Mouse (Mus musculus) small intestine, adult 2 months (tissue): ENCODE results near the gene 1810037I17Rik. TPM values are rescaled to one million over a fixed set of nuclear protein-coding genes. Genes with fewer than 3 reads are reported as not detected.

Experiments used
- H3K27ac ChIP-seq: fragments of 200-500 bp; 2 replicates; pipeline ENCODE4 v1.5.1; 2012; ENCODE audit warnings: low read depth, low read length, control low read depth, inconsistent platforms; ENCODE audit not compliant: insufficient read depth
- H3K27me3 ChIP-seq: fragments of 200-500 bp; 2 replicates; pipeline ENCODE4 v1.6.1; 2012; ENCODE audit warnings: mild to moderate bottlenecking, moderate library complexity, low read length, inconsistent platforms; ENCODE audit not compliant: control insufficient read depth, insufficient read depth
- H3K36me3 ChIP-seq: fragments of 200-500 bp; 2 replicates; pipeline ENCODE4 v1.6.1; 2012; ENCODE audit warnings: mild to moderate bottlenecking, low read length, control low read depth, inconsistent platforms; ENCODE audit not compliant: control insufficient read depth, insufficient read depth
- H3K4me1 ChIP-seq: fragments of 200-500 bp; 2 replicates; pipeline ENCODE4 v1.6.1; 2012; ENCODE audit warnings: low read length, inconsistent platforms, mixed read lengths; ENCODE audit not compliant: control insufficient read depth, insufficient read depth, insufficient read length
- H3K4me3 ChIP-seq: fragments of 200-500 bp; 2 replicates; pipeline ENCODE4 v1.5.1; 2012; ENCODE audit warnings: low read depth, mild to moderate bottlenecking, control low read depth, inconsistent platforms, low read length, moderate library complexity
- CTCF ChIP-seq: fragments of 200-500 bp; IDR thresholded peaks from 2 replicates; pipeline ENCODE4 v1.5.1; 2012; ENCODE audit warnings: low read depth, mild to moderate bottlenecking, control low read depth, inconsistent platforms, low read length, moderate library complexity, mixed read lengths; ENCODE audit not compliant: insufficient replicate concordance, insufficient read length; ENCODE audit errors: extremely low read depth
- POLR2A ChIP-seq: fragments of 200-500 bp; IDR thresholded peaks from 2 replicates; pipeline ENCODE4 v1.6.1; 2012; ENCODE audit warnings: low read depth, mild to moderate bottlenecking, control low read depth, inconsistent platforms, low read length, moderate library complexity
- WGBS: fragments of 180-500 bp; shearing (Covaris S2); methylation state at CpG from one replicate; pipeline ENCODE4 v1.1.7; 2018; 5-methylcytosine and 5-hydroxymethylcytosine counted together
- polyA plus RNA-seq: library from polyadenylated mRNA; depleted of rRNA; stranded (reverse); fragments of >200 nt; gene quantifications from 2 replicates; pipeline ENCODE4 v1.2.3, GENCODE M21; 2012

Gene 1810037I17Rik
- polyA plus RNA-seq, 1 experiment, result 24.4 TPM

DNA sequence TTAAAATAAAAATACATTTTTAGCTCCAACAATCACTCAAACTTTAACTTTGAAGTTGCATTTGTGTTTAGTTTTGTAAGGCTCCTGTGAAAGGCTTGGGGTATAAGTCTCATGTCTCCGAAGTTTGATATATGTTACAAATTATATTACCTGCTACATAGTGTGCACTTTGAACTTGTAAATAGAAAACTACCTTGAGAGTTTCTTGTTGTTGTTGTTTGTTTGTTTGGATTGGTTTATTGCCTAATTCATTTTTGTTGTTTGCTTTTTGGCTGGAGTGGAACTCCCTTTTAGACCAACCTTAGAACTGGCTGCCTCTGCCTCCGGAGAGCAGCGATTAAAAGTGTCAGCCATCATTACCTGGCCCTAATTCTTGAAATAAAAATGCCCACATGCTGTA is 29.2 kb upstream of the 1810037I17Rik start, which contains the start of gene Fabp2:
Gene Fabp2 (plus strand): TSS at position 301 of the 400 bp plus-strand sequence.
- 31% methylated on average over 3 of the region's 3 CpGs for WGBS
- Histone ChIP-seq H3K4me3 (peak within 1 kb of the TSS; percentile 43; the same call in 1 of the 2 replicates), H3K36me3 (peaks cover 27% of the 10 kb centered on the region), H3K27me3 (no peaks in the 10 kb centered on the region), H3K27ac (peak within 1 kb of the TSS; percentile 94), H3K4me1 (peaks cover 4% of the 10 kb centered on the region; the same call in 1 of the 2 replicates)
- TF ChIP-seq POLR2A (no peak), CTCF (no peak)

- WGBS, result 30% methylated on average over 11 of the region's 11 CpGs
- Histone ChIP-seq H3K27ac (peak overlapping the region; percentile 94), H3K36me3 (peaks cover 27% of the 10 kb centered on the region), H3K27me3 (no peaks in the 10 kb centered on the region), H3K4me1 (peaks cover 4% of the 10 kb centered on the region; the same call in 1 of the 2 replicates), H3K4me3 (peak overlapping the region; percentile 43; the same call in 1 of the 2 replicates)
- TF ChIP-seq CTCF, result no peak
- TF ChIP-seq POLR2A, result peak; percentile 67; the same call in 1 of the 2 replicates
Observed at GRCm38 (mm10) chr3:122895189-122895731, 28.7 kb upstream of the 1810037I17Rik start.

DNA sequence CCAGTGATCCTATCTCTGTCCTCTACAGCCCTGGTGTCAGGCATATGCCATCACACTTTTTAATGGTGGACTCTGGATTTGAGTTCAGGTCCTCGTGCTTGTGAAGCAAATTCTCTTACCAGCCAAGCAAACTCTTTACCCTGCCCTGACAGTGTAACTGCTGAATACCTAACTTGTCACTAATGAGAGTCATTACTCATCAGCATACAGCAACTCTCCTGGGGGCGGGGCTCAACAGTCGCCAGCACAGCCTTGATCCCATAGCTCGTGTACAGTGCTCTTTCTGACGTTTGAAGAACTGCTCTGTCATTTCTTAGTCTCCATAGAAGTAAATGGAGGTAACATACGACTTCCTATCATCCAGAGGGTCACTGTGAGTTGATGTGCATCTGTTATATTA is 25.7 kb upstream of the 1810037I17Rik start:
- Histone ChIP-seq H3K27me3 (no peaks in the 10 kb centered on the region), H3K27ac (peak overlapping the region; percentile 21; the same call in 1 of the 2 replicates), H3K36me3 (peaks cover 27% of the 10 kb centered on the region), H3K4me3 (peak overlapping the region; percentile 21; the same call in 1 of the 2 replicates), H3K4me1 (no peaks in the 10 kb centered on the region)
- TF ChIP-seq CTCF (no peak), POLR2A (no peak)
- WGBS, result 35% methylated on average over 6 of the region's 6 CpGs

GRCm38 (mm10) chr3:122903746-122904433 is 20.1 kb upstream of the 1810037I17Rik start:
- 37% methylated on average over 12 of the region's 12 CpGs for WGBS
- no peak overlapping the region for H3K4me3 ChIP-seq
- H3K36me3 ChIP-seq, result peaks cover 4% of the 10 kb centered on the region; the same call in 1 of the 2 replicates
- no peaks in the 10 kb centered on the region for H3K27me3 ChIP-seq
- no peaks in the 10 kb centered on the region for H3K4me1 ChIP-seq
- TF ChIP-seq CTCF (peak; percentile 70; the same call in 1 of the 2 replicates), POLR2A (no peak)
- no peak overlapping the region for H3K27ac ChIP-seq

DNA sequence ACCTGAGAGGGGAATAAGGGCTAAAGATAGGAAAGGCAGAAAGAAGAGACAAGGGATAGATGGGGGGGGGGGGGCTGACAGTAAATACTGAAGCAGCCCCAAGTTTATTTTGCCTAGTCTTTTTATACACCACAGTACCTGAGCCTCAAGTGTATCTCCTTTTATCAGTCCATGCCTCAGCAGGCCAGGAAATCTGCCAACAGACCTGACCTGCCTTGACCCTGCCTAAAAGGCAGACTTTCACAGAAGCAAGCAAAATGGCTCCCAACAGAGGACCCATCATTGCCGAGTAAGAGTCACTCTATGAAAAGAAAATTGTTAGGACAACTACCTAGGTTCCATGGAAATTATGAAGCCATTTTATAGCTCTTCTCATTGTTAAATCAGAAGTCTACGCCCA is 16.2 kb upstream of the 1810037I17Rik start:
- no peak for TF ChIP-seq POLR2A
- TF ChIP-seq CTCF, result no peak
- Histone ChIP-seq H3K27me3 (no peaks in the 10 kb centered on the region), H3K4me1 (no peaks in the 10 kb centered on the region), H3K36me3 (no peaks in the 10 kb centered on the region), H3K27ac (no peak overlapping the region), H3K4me3 (no peak overlapping the region)
- WGBS, result 88% methylated on average over 2 of the region's 2 CpGs

GRCm38 (mm10) chr3:122915493-122915892 is 8.5 kb upstream of the 1810037I17Rik start:
- whole genome bisulfite sequencing, result 79% methylated on average over 5 of the region's 5 CpGs
- Histone ChIP-seq H3K27ac (no peak overlapping the region), H3K27me3 (no peaks in the 10 kb centered on the region), H3K4me3 (no peak overlapping the region), H3K4me1 (0 out of 2 replicates have a peak, but pooled peaks cover 2% of the 10 kb centered on the region), H3K36me3 (no peaks in the 10 kb centered on the region)
- no peak for TF ChIP-seq POLR2A
- no peak for TF ChIP-seq CTCF

- WGBS, result 58% methylated on average over 6 of the region's 6 CpGs
- H3K27ac ChIP-seq, result no peak overlapping the region
- TF ChIP-seq CTCF (no peak), POLR2A (no peak)
- H3K4me3 ChIP-seq, result no peak overlapping the region
- H3K36me3 ChIP-seq, result no peaks in the 10 kb centered on the region
- 0 out of 2 replicates have a peak, but pooled peaks cover 2% of the 10 kb centered on the region for H3K4me1 ChIP-seq
- no peaks in the 10 kb centered on the region for H3K27me3 ChIP-seq
Observed at GRCm38 (mm10) chr3:122916191-122916680, 7.8 kb upstream of the 1810037I17Rik start.
